Mouse (Mus musculus) bone marrow, adult 2 months (tissue): ENCODE data around the gene Plcb4.

ENCODE experiments used
- CTCF ChIP-seq: fragments of 200-500 bp; IDR thresholded peaks from 2 replicates; pipeline ENCODE4 v1.5.1; 2011; ENCODE audit warnings: low read length, control low read depth; ENCODE audit not compliant: control insufficient read depth, insufficient read depth
- POLR2A ChIP-seq: fragments of 200-500 bp; IDR thresholded peaks from 2 replicates; pipeline ENCODE4 v1.6.1; 2011; ENCODE audit warnings: low read depth, mild to moderate bottlenecking, control low read depth, low read length, borderline replicate concordance; ENCODE audit not compliant: control insufficient read depth

GRCm38 (mm10) chr2:135731591-135731990 is 72.8 kb downstream of the Plcb4 start:
- TF ChIP-seq CTCF (no peak), POLR2A (no peak)
